Mouse (Mus musculus): ENCODE measurements at regions not wholly inside any gene's neighbourhood (a gene's known extent, or its start where the extent isn't known, plus 50 kb on each side); places are given as distances from the start of the nearest gene placed in this dataset.
A peak's percentile ranks its signal among the peaks of the same experiment; 100 is the strongest.

DNA sequence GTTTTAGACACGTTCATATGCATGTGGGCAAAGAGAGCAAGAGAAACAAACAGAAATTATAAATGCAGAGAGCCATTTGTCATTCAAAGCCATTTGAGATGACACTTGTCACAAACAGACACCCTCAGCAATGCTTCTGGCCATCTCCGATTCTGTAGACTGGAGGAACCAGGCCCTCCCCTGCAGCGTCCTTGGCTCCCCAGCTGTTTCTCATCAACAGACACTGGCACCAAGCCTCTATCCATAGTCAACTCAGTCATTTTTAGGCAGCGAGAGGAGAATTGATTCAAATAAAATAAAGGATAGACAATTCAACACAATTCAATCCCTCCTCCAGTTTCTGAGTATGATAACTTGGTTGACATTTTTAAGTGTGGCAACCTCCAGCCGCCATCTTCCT, 130.1 kb upstream of the Rpl34 start:
- no peak for ATAC-seq (ENCODE audit: extremely low read depth, insufficient number of reproducible peaks, low FRiP score, poor library complexity, severe bottlenecking)

DNA sequence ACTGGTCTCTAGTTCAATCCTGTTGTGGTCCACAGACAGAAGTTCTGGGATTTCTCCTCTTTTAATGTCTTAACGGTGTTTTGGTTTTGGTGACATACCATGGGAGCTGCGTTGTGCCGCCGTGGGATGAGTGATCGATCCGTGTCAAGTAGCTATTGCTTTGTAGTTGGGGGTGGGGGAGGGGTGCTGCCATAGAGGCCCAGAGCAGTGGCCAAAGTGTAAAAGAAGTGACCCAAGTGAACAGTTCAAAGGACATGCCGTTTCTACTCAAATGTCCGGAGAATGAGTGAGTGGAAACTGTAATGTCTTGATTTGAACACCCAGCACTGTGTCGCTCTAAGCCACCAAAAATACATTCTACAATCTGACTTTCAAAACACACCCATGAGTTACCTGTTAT, 123.7 kb upstream of the Rpl34 start:
- ATAC-seq (ENCODE audit: extremely low read depth, insufficient number of reproducible peaks, low FRiP score, poor library complexity, severe bottlenecking): no peak

DNA sequence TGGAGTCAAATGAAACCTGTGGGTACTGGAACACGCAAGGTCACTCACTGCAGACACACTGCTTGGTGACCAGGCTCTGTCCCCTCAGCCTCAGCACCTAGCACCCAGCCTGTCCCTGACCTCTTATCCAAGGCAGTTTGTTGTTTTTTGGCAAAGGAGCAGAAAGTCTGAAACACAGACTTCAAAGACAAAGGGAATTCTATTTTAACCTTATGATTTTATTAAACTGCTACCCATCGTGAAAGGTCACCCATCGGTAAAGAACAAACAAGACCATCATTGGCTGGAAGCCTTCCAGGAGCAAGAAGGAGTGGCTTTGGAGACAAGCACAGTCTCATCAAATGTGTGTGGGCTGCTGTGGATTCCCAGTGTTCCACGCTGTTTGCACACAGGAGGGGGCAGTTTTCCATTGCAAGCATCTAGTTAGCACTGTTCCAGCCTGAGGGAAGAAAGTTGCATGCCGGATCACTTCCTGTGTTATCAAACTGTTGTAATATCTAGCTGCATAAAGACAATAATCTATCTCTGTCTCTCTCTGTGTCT, 120.6 kb upstream of the Rpl34 start:
- ATAC-seq (ENCODE audit: extremely low read depth, insufficient number of reproducible peaks, low FRiP score, poor library complexity, severe bottlenecking): no peak

DNA sequence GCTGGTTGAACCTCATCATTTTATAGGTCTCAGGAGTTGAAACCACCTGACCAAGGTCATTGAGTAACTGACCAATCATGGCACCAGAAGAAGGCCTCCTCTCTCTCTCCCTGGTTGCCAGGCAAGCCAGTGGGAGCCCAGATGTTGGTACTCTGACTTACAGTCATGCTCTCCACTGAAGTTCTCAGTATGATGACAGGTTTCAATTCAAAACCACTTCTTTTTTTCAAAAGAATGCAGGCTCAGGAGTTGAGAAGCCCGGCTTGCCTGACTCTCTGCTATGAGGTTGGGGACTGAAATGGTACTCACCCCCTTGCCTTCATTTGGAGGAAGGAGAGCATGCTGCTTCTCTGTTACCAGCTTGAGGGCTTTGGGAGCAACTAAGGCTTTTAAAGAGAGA, 111.6 kb upstream of the Rpl34 start:
- no peak for ATAC-seq (ENCODE audit: extremely low read depth, insufficient number of reproducible peaks, low FRiP score, poor library complexity, severe bottlenecking)

DNA sequence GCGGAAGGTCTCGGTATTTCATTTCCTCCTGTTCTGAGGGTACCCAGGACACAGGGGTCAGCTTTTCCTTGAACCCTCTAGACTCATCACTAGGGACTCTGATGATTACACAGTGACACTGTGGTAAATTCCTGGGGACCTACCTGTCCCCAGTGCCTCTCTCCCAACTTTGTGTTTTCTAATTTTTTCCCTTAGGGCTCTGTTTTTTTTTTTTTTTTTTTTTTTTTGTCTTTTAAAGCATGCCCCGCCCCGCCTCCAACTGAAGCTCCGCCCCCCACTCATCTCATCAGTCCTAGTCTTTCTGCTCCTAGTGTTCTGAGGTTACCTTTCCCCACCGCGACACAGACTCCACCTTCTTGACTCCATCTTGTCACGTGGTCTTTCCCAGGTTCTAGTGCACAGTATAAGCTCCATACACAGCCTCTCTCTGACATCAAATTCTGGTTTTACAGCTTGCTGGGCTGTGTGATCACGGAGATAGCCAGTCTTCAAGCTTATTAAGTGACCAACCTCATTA, 109.8 kb upstream of the Rpl34 start:
- ATAC-seq (ENCODE audit: extremely low read depth, insufficient number of reproducible peaks, low FRiP score, poor library complexity, severe bottlenecking): no peak

DNA sequence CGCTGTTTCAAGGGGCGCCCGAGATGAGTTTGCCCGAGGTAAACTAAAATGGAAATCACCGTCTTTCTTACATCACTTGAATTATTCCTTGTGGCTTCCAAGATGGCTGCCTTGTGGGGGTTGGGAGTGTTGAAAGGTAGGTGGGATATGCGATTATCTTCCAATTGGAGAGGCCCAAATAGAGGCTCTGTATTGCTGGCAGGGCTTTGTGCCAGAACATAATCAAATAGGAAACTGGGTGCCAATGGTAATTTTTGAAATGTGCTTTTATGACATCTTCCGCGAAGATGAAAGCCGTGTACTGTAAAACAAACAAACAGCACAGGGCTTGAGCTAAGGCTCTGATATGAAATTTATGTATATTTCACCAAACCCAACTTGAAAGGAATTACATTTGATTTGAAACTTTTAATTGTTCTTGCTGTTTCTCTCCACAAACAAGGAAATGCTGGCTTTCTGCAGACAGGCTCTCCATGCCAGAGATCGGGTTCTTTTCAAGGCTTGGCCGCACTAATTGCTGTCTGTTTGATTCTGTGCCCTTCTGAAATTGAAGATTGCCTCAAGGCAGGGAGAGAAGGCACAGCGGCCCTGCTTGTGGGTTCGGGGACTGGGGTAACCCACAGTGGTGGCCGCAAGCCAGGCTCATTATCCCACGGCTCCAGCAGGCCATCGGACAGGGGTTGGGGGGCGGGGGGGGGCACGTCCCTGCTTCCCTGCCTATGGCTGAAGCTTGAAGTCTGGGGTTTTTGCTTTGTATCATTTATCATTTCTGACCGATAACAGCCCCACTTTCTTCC, 108.6 kb upstream of the Rpl34 start:
- ATAC-seq (ENCODE audit: extremely low read depth, insufficient number of reproducible peaks, low FRiP score, poor library complexity, severe bottlenecking): no peak

DNA sequence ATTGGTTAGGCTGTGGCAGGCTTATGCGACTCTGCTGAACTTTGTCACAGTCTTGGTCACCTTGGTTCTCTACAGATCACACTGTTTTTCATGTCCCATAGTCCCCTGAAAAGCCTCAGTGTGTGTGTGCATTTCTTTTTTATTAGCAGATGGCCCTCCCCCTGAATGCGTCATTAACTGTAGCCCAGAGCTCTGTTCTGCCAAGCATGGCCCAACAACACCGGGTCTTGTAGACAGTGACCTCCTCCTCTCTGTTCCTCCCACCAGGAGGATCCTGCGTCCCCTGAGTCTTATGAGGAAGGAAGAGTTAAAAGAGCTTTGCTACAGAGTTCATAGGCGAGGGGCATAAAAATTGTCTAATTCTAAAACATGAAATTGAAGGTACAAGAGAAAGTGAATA, 103.5 kb upstream of the Rpl34 start:
- no peak for ATAC-seq (ENCODE audit: extremely low read depth, insufficient number of reproducible peaks, low FRiP score, poor library complexity, severe bottlenecking)

DNA sequence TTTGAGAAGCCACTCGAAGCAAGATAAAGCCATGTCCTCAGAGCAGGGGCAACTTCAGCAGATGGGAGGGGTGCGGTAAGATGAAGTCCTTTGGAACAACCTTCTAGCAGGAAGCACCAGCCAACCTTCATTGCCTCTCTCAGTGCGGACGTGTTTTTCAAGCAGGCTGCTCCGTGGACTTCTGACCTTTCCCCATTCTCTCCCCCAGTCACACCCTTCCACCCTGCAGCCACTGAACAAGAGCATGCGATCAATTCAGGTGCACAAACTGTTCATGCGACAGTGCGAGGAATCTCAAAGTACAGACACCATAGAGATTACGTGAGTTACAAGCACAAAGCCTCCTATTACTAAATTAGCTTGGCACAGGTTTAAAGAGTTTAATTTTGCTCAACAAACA, 102.9 kb upstream of the Rpl34 start:
- no peak for ATAC-seq (ENCODE audit: extremely low read depth, insufficient number of reproducible peaks, low FRiP score, poor library complexity, severe bottlenecking)

DNA sequence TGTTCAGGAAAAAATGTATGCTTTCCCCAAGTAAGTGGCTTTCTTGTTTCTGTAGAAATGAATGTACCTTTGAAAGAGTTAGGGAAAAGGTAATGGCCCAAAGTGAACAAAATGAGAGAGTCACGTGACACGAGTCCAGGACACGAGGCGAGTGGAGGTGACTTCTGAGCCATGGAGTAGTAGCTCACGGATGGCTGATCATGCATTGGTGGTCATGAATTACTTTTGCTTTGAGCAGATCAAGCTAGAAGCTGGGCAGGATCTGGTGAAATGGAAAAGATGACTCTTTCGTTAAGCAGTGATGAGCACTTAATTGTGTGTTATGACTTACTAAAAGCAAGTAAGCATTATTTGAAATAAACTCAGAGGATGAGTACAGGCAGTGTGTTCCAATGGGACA, 101.6 kb upstream of the Rpl34 start:
- no peak for ATAC-seq (ENCODE audit: extremely low read depth, insufficient number of reproducible peaks, low FRiP score, poor library complexity, severe bottlenecking)

DNA sequence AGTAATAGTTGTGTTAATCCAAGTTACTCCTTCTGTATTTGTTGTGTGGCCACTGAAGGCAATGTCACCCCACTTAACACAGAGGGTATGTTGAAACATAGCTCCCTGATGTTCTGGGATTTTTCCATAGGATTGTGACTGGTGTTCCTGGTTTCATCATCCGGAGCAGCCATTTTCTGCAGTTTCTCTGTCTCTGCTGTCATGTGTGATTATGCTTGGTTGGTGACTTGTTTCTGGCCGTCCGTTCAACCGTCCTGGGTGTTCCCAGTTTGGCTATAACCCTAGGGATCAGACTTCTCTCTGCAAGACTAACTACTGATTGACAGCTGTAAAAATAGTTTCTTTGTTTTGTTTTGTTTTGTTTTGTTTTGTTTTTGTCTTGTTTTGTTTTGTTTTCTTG, 98.1 kb upstream of the Rpl34 start:
- no peak for ATAC-seq (ENCODE audit: extremely low read depth, insufficient number of reproducible peaks, low FRiP score, poor library complexity, severe bottlenecking)

DNA sequence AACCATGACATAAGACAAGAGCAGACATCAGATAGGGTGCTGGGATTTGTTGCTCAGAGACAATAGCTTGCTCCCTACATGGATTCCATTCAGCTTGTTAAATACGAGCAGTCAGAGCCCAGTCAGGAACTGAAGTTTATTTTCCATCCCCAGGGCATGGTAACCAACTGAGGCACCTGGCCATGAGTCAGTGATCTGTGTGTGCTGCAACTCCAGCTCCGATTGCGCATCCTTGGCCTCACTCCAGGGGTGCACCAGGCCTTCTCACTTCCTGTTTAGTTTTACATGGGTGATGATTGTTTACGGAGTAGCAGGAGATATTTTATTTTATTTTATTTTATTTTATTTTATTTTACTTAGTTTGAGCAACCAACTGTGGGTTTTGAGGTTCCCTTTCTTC, 97.7 kb upstream of the Rpl34 start:
- ATAC-seq (ENCODE audit: extremely low read depth, insufficient number of reproducible peaks, low FRiP score, poor library complexity, severe bottlenecking): no peak

DNA sequence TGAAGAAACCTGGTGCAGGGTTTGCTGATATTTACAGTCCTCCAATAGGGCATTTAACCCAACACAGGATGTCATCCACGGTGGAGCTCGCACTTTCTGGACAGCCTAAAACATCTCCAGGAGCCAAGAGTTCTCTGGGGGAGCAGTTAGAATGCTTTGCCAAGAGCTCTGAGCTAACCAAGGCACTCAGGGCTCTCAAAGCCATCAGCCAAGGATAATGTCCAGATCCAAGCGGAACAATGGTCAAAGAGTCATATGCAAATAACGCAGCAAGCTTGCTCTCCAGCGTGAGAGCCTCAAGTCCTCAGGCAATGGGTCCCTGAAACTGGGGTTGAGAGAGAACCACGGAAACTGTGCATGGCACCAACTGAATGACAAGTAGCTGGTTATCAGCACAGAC, 96.8 kb upstream of the Rpl34 start:
- no peak for ATAC-seq (ENCODE audit: extremely low read depth, insufficient number of reproducible peaks, low FRiP score, poor library complexity, severe bottlenecking)

DNA sequence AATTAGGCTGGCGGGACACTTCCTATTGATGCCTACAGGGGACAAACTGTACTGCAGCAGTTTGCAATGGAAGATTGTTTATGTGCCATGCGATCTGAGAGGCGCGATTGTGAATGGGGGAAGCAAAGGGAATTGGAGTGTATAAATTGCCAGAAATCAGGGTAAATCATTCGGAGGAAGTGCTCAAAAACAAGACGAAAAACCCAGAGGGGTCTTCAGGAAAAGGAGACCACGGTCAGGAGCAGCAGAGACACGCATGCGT, 89.6 kb upstream of the Rpl34 start:
- no peak for ATAC-seq (ENCODE audit: extremely low read depth, insufficient number of reproducible peaks, low FRiP score, poor library complexity, severe bottlenecking)

DNA sequence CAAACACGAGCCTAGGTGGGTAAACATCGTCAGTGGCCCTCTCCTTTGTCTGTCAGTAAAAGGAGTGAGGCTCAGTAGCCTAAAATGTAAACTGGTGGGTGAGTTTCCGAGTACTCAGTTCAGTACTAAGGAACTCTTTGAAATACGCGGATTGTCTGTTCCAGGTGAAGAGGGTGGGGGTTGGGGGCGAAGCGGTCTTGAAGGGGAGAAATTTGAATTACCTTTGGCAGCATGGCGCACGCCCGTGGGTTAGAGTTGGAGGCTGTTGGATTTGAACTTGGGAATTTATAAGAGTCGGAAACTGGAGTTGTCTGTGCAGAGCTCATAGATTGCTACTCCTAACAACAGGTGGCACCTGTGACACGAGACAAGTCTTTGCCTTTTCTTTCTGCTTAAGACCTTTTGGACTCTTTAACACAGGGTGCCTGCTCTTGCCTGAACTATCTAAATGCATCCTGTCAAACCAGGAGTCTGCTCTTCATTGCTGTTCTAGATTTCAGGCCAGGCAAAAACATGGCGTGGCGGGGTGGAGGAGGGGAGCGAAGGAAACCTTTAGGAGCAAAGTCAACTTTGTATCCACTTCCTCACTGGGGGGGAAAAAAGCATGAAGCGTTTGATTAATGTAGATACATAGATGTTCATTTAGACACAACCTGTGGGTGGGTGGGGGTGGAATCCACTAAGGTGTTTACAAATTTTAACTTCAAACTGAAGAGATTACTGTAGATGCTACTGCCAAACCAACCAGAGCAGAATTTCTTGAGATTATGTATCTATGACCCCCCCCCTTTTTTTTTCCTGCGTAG, 89.0 kb upstream of the Rpl34 start:
- no peak for ATAC-seq (ENCODE audit: extremely low read depth, insufficient number of reproducible peaks, low FRiP score, poor library complexity, severe bottlenecking)

DNA sequence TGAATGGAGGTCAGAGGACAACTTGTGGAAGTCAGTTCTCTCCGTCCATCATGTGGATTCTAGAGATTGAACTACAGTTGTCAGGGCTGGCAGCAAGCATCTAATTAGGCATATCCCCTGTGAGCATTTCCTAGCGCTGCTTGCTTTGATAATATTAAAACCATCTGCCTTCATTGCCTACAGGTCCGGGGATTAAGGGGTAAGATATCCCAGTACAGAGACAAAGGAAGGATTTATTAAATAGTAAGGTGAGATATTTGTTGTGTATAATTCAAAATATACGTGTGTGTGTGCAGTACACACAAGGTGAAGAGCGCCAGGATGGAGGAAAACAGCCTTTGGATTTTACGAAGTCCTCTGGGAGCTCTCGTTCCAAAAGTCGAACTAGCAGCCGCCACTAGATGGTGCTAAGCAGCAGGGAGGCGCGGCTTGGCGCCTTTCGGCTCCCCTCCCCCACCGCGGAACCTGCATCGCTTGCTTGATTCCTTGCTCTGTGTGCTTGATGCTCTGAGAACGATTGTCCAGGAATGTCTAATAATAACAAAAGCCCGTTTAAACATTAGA, 88.4 kb upstream of the Rpl34 start:
- peak; percentile 88 for ATAC-seq (ENCODE audit: extremely low read depth, insufficient number of reproducible peaks, low FRiP score, poor library complexity, severe bottlenecking)

DNA sequence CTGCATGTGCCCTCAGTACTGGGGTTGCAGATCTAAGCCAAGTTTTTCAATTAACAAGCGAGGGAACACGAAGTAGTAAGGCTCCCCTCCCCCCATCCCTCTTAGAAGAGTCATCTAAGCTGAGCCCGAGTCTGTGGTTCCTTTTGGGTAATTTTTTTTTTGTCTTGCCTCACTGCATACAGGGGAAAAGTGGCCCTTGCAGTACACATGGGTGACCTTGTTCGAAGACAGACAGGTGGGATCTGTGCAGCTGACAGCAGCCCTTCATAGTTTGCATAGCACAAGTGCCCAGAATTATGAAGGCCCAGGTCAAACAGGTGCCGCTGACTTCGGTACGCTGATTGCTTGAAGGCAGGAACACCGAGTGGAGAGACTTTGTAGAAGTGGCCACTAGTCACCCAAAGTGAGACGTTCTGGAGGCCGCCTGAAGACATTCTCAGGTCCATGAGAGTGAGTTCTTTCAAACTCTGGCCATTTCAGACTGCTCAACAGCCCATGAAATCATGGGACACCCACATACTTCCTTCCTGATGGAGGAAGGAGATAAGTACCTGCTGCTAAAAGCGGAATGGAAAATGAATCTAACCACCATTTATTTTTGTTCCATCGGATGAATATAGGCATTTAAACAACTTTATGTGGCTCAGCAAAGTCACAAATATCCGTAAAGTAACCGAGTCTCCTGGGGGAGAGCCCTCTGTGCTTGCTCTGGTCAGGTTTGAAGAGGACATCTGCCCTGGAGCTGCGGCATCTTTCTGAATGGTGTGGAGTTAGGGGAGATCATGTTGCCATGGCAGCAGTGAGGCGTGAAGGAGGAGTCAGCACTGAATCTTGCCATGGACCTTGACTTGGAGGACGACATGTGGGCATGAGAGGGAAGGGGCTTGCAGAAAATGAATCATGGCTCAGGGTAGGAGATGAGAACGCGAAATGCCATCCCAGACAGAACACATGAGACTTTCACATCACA, 79.8 kb upstream of the Rpl34 start:
- peak; percentile 47 for ATAC-seq (ENCODE audit: extremely low read depth, insufficient number of reproducible peaks, low FRiP score, poor library complexity, severe bottlenecking)

DNA sequence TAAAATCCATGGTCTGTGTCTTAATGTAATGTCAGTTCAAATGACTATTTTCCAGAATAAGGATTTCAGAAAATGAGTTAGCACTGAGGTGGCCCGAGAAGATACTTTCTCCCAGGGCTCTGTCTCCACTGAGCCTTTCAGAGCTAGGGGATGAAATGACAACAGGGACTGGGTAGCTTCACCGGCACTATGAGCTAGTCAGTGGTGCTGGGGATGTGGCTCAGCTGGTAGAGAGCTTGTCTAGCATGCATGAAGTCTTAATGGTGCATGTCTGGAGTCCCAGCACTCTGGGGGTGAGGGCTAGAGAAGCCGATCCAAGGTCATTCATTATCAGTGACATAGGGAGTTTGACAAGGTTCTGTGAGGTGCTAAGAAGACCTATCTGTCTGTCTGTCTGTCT, 75.1 kb upstream of the Rpl34 start:
- ATAC-seq (ENCODE audit: extremely low read depth, insufficient number of reproducible peaks, low FRiP score, poor library complexity, severe bottlenecking): no peak

DNA sequence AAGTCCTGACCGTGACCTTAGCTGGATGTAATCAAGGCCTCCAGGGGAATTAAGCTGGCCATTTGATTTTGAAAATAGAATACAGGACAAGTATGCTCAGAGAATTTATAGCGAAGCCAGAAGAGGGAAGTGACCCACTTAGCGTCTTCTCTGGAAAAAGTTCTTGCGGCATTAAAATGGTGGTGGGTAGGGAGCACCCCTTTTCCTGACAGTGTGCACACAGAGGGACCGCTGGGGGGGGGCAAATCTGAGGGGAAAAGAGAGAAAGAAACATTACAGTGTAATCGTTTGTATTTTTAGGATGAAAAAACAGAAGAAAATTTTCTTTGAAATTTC, 74.1 kb upstream of the Rpl34 start:
- ATAC-seq (ENCODE audit: extremely low read depth, insufficient number of reproducible peaks, low FRiP score, poor library complexity, severe bottlenecking): no peak

All from neutrophil, adult 5-6 weeks (primary cell).